Mouse (Mus musculus): ENCODE results near the gene Spindoc. TPM values are rescaled to one million over a fixed set of nuclear protein-coding genes. Genes with fewer than 3 reads are reported as not detected.
"Not testable (repeated sequence)": the region's sequence is repeated elsewhere in the genome, so short reads cannot be mapped to it uniquely, and the experiment has no call there.

Spindoc gene
- polyA plus RNA-seq, 1 experiment from 2014 or later: 35.5 TPM

GRCm38 (mm10) chr19:7382248-7382902, 419 bp downstream of the Spindoc start:
- DNase-seq (ENCODE audit: low spot score): peak; percentile 88
- Histone ChIP-seq H3K36me3 (peaks cover 30% of the 10 kb centered on the region), H3K4me1 (peaks cover 30% of the 10 kb centered on the region), H3K27me3 (ENCODE audit: insufficient read depth, poor library complexity, severe bottlenecking) (no peaks in the 10 kb centered on the region), H3K27ac (peak overlapping the region; percentile 99), H3K4me3 (peak overlapping the region; percentile 91), H3K9me3 (0 out of 2 replicates have a peak, but pooled peaks cover 2% of the 10 kb centered on the region)
- under 1% methylated on average over 58 of the region's 60 CpGs for WGBS

- peak overlapping the region; percentile 99 for H3K27ac ChIP-seq
- WGBS: 3% methylated on average over 8 of the region's 8 CpGs
- no peak for DNase-seq (ENCODE audit: low spot score)
- peaks cover 32% of the 10 kb centered on the region for H3K4me1 ChIP-seq
- H3K27me3 ChIP-seq (ENCODE audit: insufficient read depth, poor library complexity, severe bottlenecking): no peaks in the 10 kb centered on the region
- peaks cover 30% of the 10 kb centered on the region for H3K36me3 ChIP-seq
- peak overlapping the region; percentile 91 for H3K4me3 ChIP-seq
- H3K9me3 ChIP-seq: 0 out of 2 replicates have a peak, but pooled peaks cover 2% of the 10 kb centered on the region
Measured at GRCm38 (mm10) chr19:7381906-7382247, 917 bp downstream of the Spindoc start.

- Histone ChIP-seq H3K27ac (no peak overlapping the region), H3K27me3 (ENCODE audit: insufficient read depth, poor library complexity, severe bottlenecking) (no peaks in the 10 kb centered on the region), H3K9me3 (no peaks in the 10 kb centered on the region), H3K4me3 (no peak overlapping the region), H3K36me3 (peaks cover 61% of the 10 kb centered on the region), H3K4me1 (peaks cover 34% of the 10 kb centered on the region)
- no peak for DNase-seq (ENCODE audit: low spot score)
- 61% methylated on average over 2 of the region's 2 CpGs for WGBS
Measured at GRCm38 (mm10) chr19:7377639-7378038, 5.2 kb downstream of the Spindoc start.

GRCm38 (mm10) chr19:7374491-7374890, 8.3 kb downstream of the Spindoc start:
- Histone ChIP-seq H3K27me3 (ENCODE audit: insufficient read depth, poor library complexity, severe bottlenecking) (no peaks in the 10 kb centered on the region), H3K36me3 (peaks cover 85% of the 10 kb centered on the region)
- 91% methylated on average over 8 of the region's 8 CpGs for WGBS

GRCm38 (mm10) chr19:7369469-7369868, 13.3 kb downstream of the Spindoc start:
- not testable (repeated sequence) for H3K4me3 ChIP-seq; H3K27ac ChIP-seq; H3K4me1 ChIP-seq; DNase-seq (ENCODE audit: low spot score); H3K9me3 ChIP-seq; H3K27me3 ChIP-seq (ENCODE audit: insufficient read depth, poor library complexity, severe bottlenecking)
- WGBS: 87% methylated on average over 4 of the region's 4 CpGs
- peaks cover 84% of the 10 kb centered on the region for H3K36me3 ChIP-seq

More at GRCm38 (mm10) chr19:7374491-7374890, 8.3 kb downstream of the Spindoc start:
- 0 out of 2 replicates have a peak overlapping the region, but pooled peaks have one; percentile 29 for H3K27ac ChIP-seq
- H3K4me3 ChIP-seq: no peak overlapping the region
- H3K9me3 ChIP-seq: no peaks in the 10 kb centered on the region
- peaks cover 15% of the 10 kb centered on the region for H3K4me1 ChIP-seq
- DNase-seq (ENCODE audit: low spot score): no peak

GRCm38 (mm10) chr19:7353636-7354035, 29.2 kb downstream of the Spindoc start:
- Histone ChIP-seq H3K4me3 (no peak overlapping the region), H3K36me3 (peaks cover 27% of the 10 kb centered on the region), H3K27ac (no peak overlapping the region), H3K9me3 (no peaks in the 10 kb centered on the region), H3K27me3 (ENCODE audit: insufficient read depth, poor library complexity, severe bottlenecking) (no peaks in the 10 kb centered on the region), H3K4me1 (no peaks in the 10 kb centered on the region)
- WGBS: 56% methylated on average over 6 of the region's 6 CpGs
- DNase-seq (ENCODE audit: low spot score): no peak

- Histone ChIP-seq H3K27ac (no peak overlapping the region), H3K27me3 (ENCODE audit: insufficient read depth, poor library complexity, severe bottlenecking) (no peaks in the 10 kb centered on the region), H3K4me1 (no peaks in the 10 kb centered on the region), H3K4me3 (no peak overlapping the region), H3K9me3 (no peaks in the 10 kb centered on the region), H3K36me3 (peaks cover 20% of the 10 kb centered on the region)
- WGBS: 81% methylated on average over 11 of the region's 11 CpGs
- DNase-seq (ENCODE audit: low spot score): no peak
Measured at GRCm38 (mm10) chr19:7352809-7353495, 29.8 kb downstream of the Spindoc start.

- H3K36me3 ChIP-seq: no peaks in the 10 kb centered on the region
- no peak overlapping the region for H3K27ac ChIP-seq
- H3K4me1 ChIP-seq: peaks cover 3% of the 10 kb centered on the region; the same call in 1 of the 2 replicates
- no peaks in the 10 kb centered on the region for H3K27me3 ChIP-seq (ENCODE audit: insufficient read depth, poor library complexity, severe bottlenecking)
- no peak overlapping the region for H3K4me3 ChIP-seq
- 62% methylated on average over 1 of the region's 1 CpGs for WGBS
- H3K9me3 ChIP-seq: no peaks in the 10 kb centered on the region
- DNase-seq (ENCODE audit: low spot score): no peak
Measured at GRCm38 (mm10) chr19:7349993-7350392, 32.8 kb downstream of the Spindoc start.

- no peak overlapping the region for H3K4me3 ChIP-seq
- WGBS: 21% methylated on average over 4 of the region's 4 CpGs
- no peaks in the 10 kb centered on the region for H3K36me3 ChIP-seq
- H3K9me3 ChIP-seq: no peaks in the 10 kb centered on the region
- 0 out of 2 replicates have a peak overlapping the region, but pooled peaks have one; percentile 16 for H3K27ac ChIP-seq
- H3K4me1 ChIP-seq: peaks cover 9% of the 10 kb centered on the region
- H3K27me3 ChIP-seq (ENCODE audit: insufficient read depth, poor library complexity, severe bottlenecking): no peaks in the 10 kb centered on the region
- DNase-seq (ENCODE audit: low spot score): peak; percentile 83
Measured at GRCm38 (mm10) chr19:7345235-7345755, 37.5 kb downstream of the Spindoc start.

GRCm38 (mm10) chr19:7342646-7343045, 40.1 kb downstream of the Spindoc start:
- peaks cover 35% of the 10 kb centered on the region for H3K4me1 ChIP-seq
- H3K27ac ChIP-seq: 0 out of 2 replicates have a peak overlapping the region, but pooled peaks have one; percentile 94
- no peaks in the 10 kb centered on the region for H3K9me3 ChIP-seq
- H3K4me3 ChIP-seq: no peak overlapping the region
- H3K36me3 ChIP-seq: no peaks in the 10 kb centered on the region
- WGBS: 84% methylated on average over 2 of the region's 2 CpGs
- DNase-seq (ENCODE audit: low spot score): no peak
- H3K27me3 ChIP-seq (ENCODE audit: insufficient read depth, poor library complexity, severe bottlenecking): no peaks in the 10 kb centered on the region

- peaks cover 44% of the 10 kb centered on the region for H3K4me1 ChIP-seq
- 2% methylated on average over 63 of the region's 63 CpGs for WGBS
- peak; percentile 99 for DNase-seq (ENCODE audit: low spot score)
- no peaks in the 10 kb centered on the region for H3K36me3 ChIP-seq
- H3K27ac ChIP-seq: peak within 1 kb of the TSS; percentile 94
- no peaks in the 10 kb centered on the region for H3K9me3 ChIP-seq
- no peaks in the 10 kb centered on the region for H3K27me3 ChIP-seq (ENCODE audit: insufficient read depth, poor library complexity, severe bottlenecking)
- peak within 1 kb of the TSS; percentile 90 for H3K4me3 ChIP-seq
Measured at GRCm38 (mm10) chr19:7341512-7342397, 41.0 kb downstream of the Spindoc start, which contains the start of gene Mark2. Gene Mark2 (minus strand): TSS chr19:7341860.

- DNase-seq (ENCODE audit: low spot score): peak; percentile 82
- under 1% methylated on average over 46 of the region's 46 CpGs for WGBS
Measured at GRCm38 (mm10) chr19:7340780-7341475, 41.9 kb downstream of the Spindoc start.

More at GRCm38 (mm10) chr19:7340780-7341475, 41.9 kb downstream of the Spindoc start:
- H3K27me3 ChIP-seq (ENCODE audit: insufficient read depth, poor library complexity, severe bottlenecking): no peaks in the 10 kb centered on the region
- peaks cover 49% of the 10 kb centered on the region for H3K4me1 ChIP-seq
- peak overlapping the region; percentile 90 for H3K4me3 ChIP-seq
- peak overlapping the region; percentile 94 for H3K27ac ChIP-seq
- no peaks in the 10 kb centered on the region for H3K9me3 ChIP-seq
- no peaks in the 10 kb centered on the region for H3K36me3 ChIP-seq

Measured in heart, embryonic 10.5 days (tissue).